ENCODE assay signal across 9 mouse cellular contexts in genomic region chr2:7207691-7208504, GRCm38 (mm10).
DNase-seq lines count a peak whose midpoint lies in the region.
"Had no signal": no experiment of that assay in that cellular context is flagged by ENCODE, and none has a peak within 500 bp of the region (broad histone marks: within the 10 kb centered on the region; RNA-seq: fewer than 3 reads in every experiment).

No protein-coding gene starts in this region.

- intact Hi-C loops in left cerebral cortex, postnatal 4 days (cut with DNase I) = no loop called here

- peak; percentile 2 for DNase-seq in left cerebral cortex, postnatal 4 days
- no peak for DNase-seq in left cerebral cortex, adult 11 months (ENCODE audit: low spot score)
- DNase-seq in forelimb bud, embryonic 11.5 days (ENCODE audit: low read depth, low spot score) = peak; percentile 20
- peak; percentile 6 for DNase-seq in lung, postnatal 36 days
- peak; percentile 75 for DNase-seq in retina, embryonic 14.5 days (ENCODE audit: low spot score)
- no peak for DNase-seq in ovary, postnatal 10 days (ENCODE audit: low spot score)
- DNase-seq in urinary bladder, postnatal 36 days (ENCODE audit: low spot score in 2 of 2) = no peak
- no peak for DNase-seq in frontal cortex, postnatal 10 days (ENCODE audit: low spot score in 2 of 2)
- DNase-seq: cerebellum, adult 2 months had no signal

Comparison
In these comparisons a context has a peak if more than half of its experiments do, and no peak if none do; other contexts are left out.
1. DNase-seq: peak in left cerebral cortex, postnatal 4 days (single experiment), forelimb bud, embryonic 11.5 days (single experiment), lung, postnatal 36 days (single experiment) and retina, embryonic 14.5 days (single experiment); none in left cerebral cortex, adult 11 months (single experiment), ovary, postnatal 10 days (single experiment), urinary bladder, postnatal 36 days (0 of 2) and frontal cortex, postnatal 10 days (0 of 2).